Mouse (Mus musculus): ENCODE measurements around the gene Nrip2. TPM values are rescaled to one million over a fixed set of nuclear protein-coding genes. Genes with fewer than 3 reads are reported as not detected.

The Nrip2 gene
- polyA plus RNA-seq, 2 experiments = 0.70 to 1.5 TPM

GRCm38 (mm10) chr6:128455835-128456605 is 56.9 kb downstream of the Nrip2 start:
- Histone ChIP-seq H3K36me3 (replicated peaks; ENCODE audit: control insufficient read depth, insufficient read depth, low read depth) (no peaks in the 10 kb centered on the region), H3K9me3 (ENCODE audit: control insufficient read depth, low read length) (no peaks in the 10 kb centered on the region), H3K4me3 (ENCODE audit: insufficient read depth in 1 of 2, low read depth in 2 of 2, low read length in 2 of 2) (no peak overlapping the region), H3K27ac (no peak overlapping the region), H3K4me1 (replicated peaks; ENCODE audit: control insufficient read depth in 2 of 2, insufficient read depth in 2 of 2, low read length in 1 of 2) (no peaks in the 10 kb centered on the region), H3K27me3 (ENCODE audit: control insufficient read depth, insufficient read depth, low read length) (no peaks in the 10 kb centered on the region), H3K9ac (replicated peaks) (no peak overlapping the region), H3K4me2 (ENCODE audit: low read depth) (no peak overlapping the region)
- no peak for TF ChIP-seq CTCF (IDR thresholded peaks at IDR 0.05; ENCODE audit: low read depth)
- no peak for TF ChIP-seq EP300 (IDR thresholded peaks at IDR 0.05; ENCODE audit: low read depth)
- 66% methylated on average over 12 of the region's 12 CpGs for WGBS (ENCODE audit: insufficient replicate concordance)
- DNase-seq (ENCODE audit: low read depth in 3 of 3, low spot score in 3 of 3) (no peak), ATAC-seq (ENCODE audit: insufficient read depth) (no peak)

GRCm38 (mm10) chr6:128457186-128457585 is 58.1 kb downstream of the Nrip2 start:
- no peak overlapping the region for H3K9ac ChIP-seq (replicated peaks)
- no peaks in the 10 kb centered on the region for H3K36me3 ChIP-seq (replicated peaks; ENCODE audit: control insufficient read depth, insufficient read depth, low read depth)
- 62% methylated on average over 5 of the region's 5 CpGs for WGBS (ENCODE audit: insufficient replicate concordance)
- H3K4me1 ChIP-seq (replicated peaks; ENCODE audit: control insufficient read depth in 2 of 2, insufficient read depth in 2 of 2, low read length in 1 of 2) = no peaks in the 10 kb centered on the region
- H3K4me3 ChIP-seq (ENCODE audit: insufficient read depth in 1 of 2, low read depth in 2 of 2, low read length in 2 of 2) = no peak overlapping the region
- no peak for ATAC-seq (ENCODE audit: insufficient read depth)
- DNase-seq (ENCODE audit: low read depth in 3 of 3, low spot score in 3 of 3) = no peak
- H3K9me3 ChIP-seq (ENCODE audit: control insufficient read depth, low read length) = no peaks in the 10 kb centered on the region
- TF ChIP-seq EP300 (IDR thresholded peaks at IDR 0.05; ENCODE audit: low read depth) (no peak), CTCF (IDR thresholded peaks at IDR 0.05; ENCODE audit: low read depth) (no peak)
- H3K27me3 ChIP-seq (ENCODE audit: control insufficient read depth, insufficient read depth, low read length) = no peaks in the 10 kb centered on the region
- no peak overlapping the region for H3K4me2 ChIP-seq (ENCODE audit: low read depth)
- no peak overlapping the region for H3K27ac ChIP-seq

- Histone ChIP-seq H3K4me1 (replicated peaks; ENCODE audit: control insufficient read depth in 2 of 2, insufficient read depth in 2 of 2, low read length in 1 of 2) (no peaks in the 10 kb centered on the region), H3K4me2 (ENCODE audit: low read depth) (no peak overlapping the region), H3K27ac (no peak overlapping the region), H3K9ac (replicated peaks) (no peak overlapping the region), H3K4me3 (ENCODE audit: insufficient read depth in 1 of 2, low read depth in 2 of 2, low read length in 2 of 2) (no peak overlapping the region), H3K27me3 (ENCODE audit: control insufficient read depth, insufficient read depth, low read length) (no peaks in the 10 kb centered on the region), H3K36me3 (replicated peaks; ENCODE audit: control insufficient read depth, insufficient read depth, low read depth) (no peaks in the 10 kb centered on the region), H3K9me3 (ENCODE audit: control insufficient read depth, low read length) (no peaks in the 10 kb centered on the region)
- DNase-seq (ENCODE audit: low read depth in 3 of 3, low spot score in 3 of 3) (no peak), ATAC-seq (ENCODE audit: insufficient read depth) (no peak)
- WGBS (ENCODE audit: insufficient replicate concordance) = 28% methylated on average over 2 of the region's 2 CpGs
- no peak for TF ChIP-seq EP300 (IDR thresholded peaks at IDR 0.05; ENCODE audit: low read depth)
- TF ChIP-seq CTCF (IDR thresholded peaks at IDR 0.05; ENCODE audit: low read depth) = no peak
Observed at GRCm38 (mm10) chr6:128460321-128460720, 61.2 kb downstream of the Nrip2 start.

- Histone ChIP-seq H3K4me2 (ENCODE audit: low read depth) (no peak overlapping the region), H3K27me3 (ENCODE audit: control insufficient read depth, insufficient read depth, low read length) (no peaks in the 10 kb centered on the region), H3K9ac (replicated peaks) (no peak overlapping the region), H3K36me3 (replicated peaks; ENCODE audit: control insufficient read depth, insufficient read depth, low read depth) (no peaks in the 10 kb centered on the region), H3K9me3 (ENCODE audit: control insufficient read depth, low read length) (no peaks in the 10 kb centered on the region), H3K4me3 (ENCODE audit: insufficient read depth in 1 of 2, low read depth in 2 of 2, low read length in 2 of 2) (no peak overlapping the region), H3K27ac (no peak overlapping the region), H3K4me1 (replicated peaks; ENCODE audit: control insufficient read depth in 2 of 2, insufficient read depth in 2 of 2, low read length in 1 of 2) (0 out of 4 replicates have a peak, but pooled peaks cover under 1% of the 10 kb centered on the region in 2 experiments)
- no peak for TF ChIP-seq CTCF (IDR thresholded peaks at IDR 0.05; ENCODE audit: low read depth)
- TF ChIP-seq EP300 (IDR thresholded peaks at IDR 0.05; ENCODE audit: low read depth) = no peak
- ATAC-seq (ENCODE audit: insufficient read depth) = no peak
- 69% methylated on average over 14 of the region's 14 CpGs for WGBS (ENCODE audit: insufficient replicate concordance)
- no peak for DNase-seq (ENCODE audit: low read depth in 3 of 3, low spot score in 3 of 3)
Observed at GRCm38 (mm10) chr6:128460729-128461503, 61.8 kb downstream of the Nrip2 start.

GRCm38 (mm10) chr6:128461606-128462005 is 62.5 kb downstream of the Nrip2 start:
- H3K4me3 ChIP-seq (ENCODE audit: insufficient read depth in 1 of 2, low read depth in 2 of 2, low read length in 2 of 2) = no peak overlapping the region
- TF ChIP-seq EP300 (IDR thresholded peaks at IDR 0.05; ENCODE audit: low read depth) (no peak), CTCF (IDR thresholded peaks at IDR 0.05; ENCODE audit: low read depth) (no peak)
- no peak overlapping the region for H3K9ac ChIP-seq (replicated peaks)
- no peaks in the 10 kb centered on the region for H3K9me3 ChIP-seq (ENCODE audit: control insufficient read depth, low read length)
- no peaks in the 10 kb centered on the region for H3K27me3 ChIP-seq (ENCODE audit: control insufficient read depth, insufficient read depth, low read length)
- DNase-seq (ENCODE audit: low read depth in 3 of 3, low spot score in 3 of 3) (no peak), ATAC-seq (ENCODE audit: insufficient read depth) (no peak)
- H3K27ac ChIP-seq = no peak overlapping the region
- no peaks in the 10 kb centered on the region for H3K36me3 ChIP-seq (replicated peaks; ENCODE audit: control insufficient read depth, insufficient read depth, low read depth)
- H3K4me2 ChIP-seq (ENCODE audit: low read depth) = no peak overlapping the region
- peaks cover 6 to 7% of the 10 kb centered on the region in 2 experiments; a peak in 3 of 4 replicates for H3K4me1 ChIP-seq (replicated peaks; ENCODE audit: control insufficient read depth in 2 of 2, insufficient read depth in 2 of 2, low read length in 1 of 2)
